Comparison of ENCODE assay signal across 14 mouse cellular contexts in the genomic region with DNA sequence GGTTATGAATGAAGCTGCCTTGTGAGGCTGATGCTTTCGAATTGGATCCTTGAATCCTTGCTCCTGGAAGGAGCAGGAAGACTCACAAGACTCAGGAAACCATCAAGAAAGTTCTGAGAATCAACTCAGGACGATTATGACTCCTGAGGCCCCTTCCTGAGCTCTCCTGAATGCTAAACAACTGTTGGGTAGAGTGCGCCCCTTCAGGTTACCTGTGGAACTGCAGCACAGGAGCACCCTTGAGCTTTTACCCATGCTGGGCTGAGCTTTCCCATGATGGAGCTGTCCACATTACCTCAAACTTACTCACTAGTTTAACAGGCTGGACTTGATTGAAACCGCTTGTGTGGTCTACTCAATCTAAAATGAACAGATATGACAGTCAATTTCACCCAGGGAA.
DNase-seq lines count a peak whose midpoint lies in the region; ATAC-seq and TF ChIP-seq lines count a peak whose summit lies in the region.
"Had no signal": no experiment of that assay in that cellular context is flagged by ENCODE, and none has a peak within 500 bp of the region (broad histone marks: within the 10 kb centered on the region; RNA-seq: fewer than 3 reads in every experiment).

No protein-coding gene starts in this region.

- no peak for ATAC-seq in CD4-positive, CD25-positive, alpha-beta regulatory T cell, adult 4 months
- ATAC-seq in liver, embryonic 14.5 days (ENCODE audit: insufficient read depth) = no peak

- peak; percentile 15 for DNase-seq in CD4-positive, CD25-positive, alpha-beta regulatory T cell, adult 2 months (ENCODE audit: low read depth, low spot score)
- peak in 1 of 2 experiments; percentile 11 for DNase-seq in left cerebral cortex, adult 2 months (ENCODE audit: extremely low spot score in 1 of 2, low spot score in 2 of 2)
- no peak for DNase-seq in left cerebral cortex, postnatal 36 days (ENCODE audit: low spot score in 2 of 2)
- DNase-seq in ZHBTc4 (ENCODE audit: low read depth, low spot score) = peak; percentile 69
- no peak for DNase-seq in liver, embryonic 14.5 days (ENCODE audit: low read depth in 3 of 3, low spot score in 3 of 3)
- no peak for DNase-seq in layer of hippocampus, postnatal 14 days (ENCODE audit: low spot score in 2 of 2)
- DNase-seq in frontal cortex, postnatal 10 days (ENCODE audit: low spot score in 2 of 2) = no peak
- DNase-seq: adrenal gland, postnatal 14 days; gastrocnemius, postnatal 25 days; liver, embryonic 13.5 days; right cerebral cortex, postnatal 4 days had no signal

- intact Hi-C loops in left cerebral cortex, adult 2 months (cut with DNase I) = no loop called here
- intact Hi-C loops in left cerebral cortex, postnatal 36 days (cut with DNase I) = no loop called here

- H3K36me3 ChIP-seq in liver, embryonic 14.5 days (replicated peaks; ENCODE audit: control insufficient read depth, insufficient read depth, low read depth) = no peaks in the 10 kb centered on the region
- H3K36me3 ChIP-seq: embryonic facial prominence, embryonic 15.5 days; liver, embryonic 13.5 days; midbrain, embryonic 12.5 days had no signal

- TF ChIP-seq EP300 in liver, embryonic 14.5 days (IDR thresholded peaks at IDR 0.05; ENCODE audit: low read depth) = no peak

- no peaks in the 10 kb centered on the region for H3K27me3 ChIP-seq in liver, embryonic 14.5 days (ENCODE audit: control insufficient read depth, insufficient read depth, low read length)
- H3K27me3 ChIP-seq: embryonic facial prominence, embryonic 15.5 days; liver, embryonic 13.5 days; midbrain, embryonic 12.5 days had no signal

- H3K4me3 ChIP-seq in left cerebral cortex, adult 2 months = no peak overlapping the region
- no peak overlapping the region for H3K4me3 ChIP-seq in liver, embryonic 14.5 days (ENCODE audit: insufficient read depth in 1 of 2, low read depth in 2 of 2, low read length in 2 of 2)
- H3K4me3 ChIP-seq: embryonic facial prominence, embryonic 15.5 days; liver, embryonic 13.5 days; midbrain, embryonic 12.5 days had no signal

- H3K4me1 ChIP-seq in liver, embryonic 14.5 days (replicated peaks; ENCODE audit: control insufficient read depth in 2 of 2, insufficient read depth in 2 of 2, low read length in 1 of 2) = no peaks in the 10 kb centered on the region
- H3K4me1 ChIP-seq: embryonic facial prominence, embryonic 15.5 days; liver, embryonic 13.5 days; midbrain, embryonic 12.5 days had no signal

- H3K9ac ChIP-seq in liver, embryonic 14.5 days (replicated peaks) = no peak overlapping the region
- H3K9ac ChIP-seq: embryonic facial prominence, embryonic 15.5 days; liver, embryonic 13.5 days; midbrain, embryonic 12.5 days had no signal

- WGBS in liver, embryonic 14.5 days (ENCODE audit: insufficient replicate concordance) = 25% methylated on average over 4 of the region's 4 CpGs

- peak; percentile 44 for TF ChIP-seq CTCF in left cerebral cortex, adult 2 months (IDR thresholded peaks at IDR 0.05)
- TF ChIP-seq CTCF in liver, embryonic 14.5 days (IDR thresholded peaks at IDR 0.05; ENCODE audit: low read depth) = peak; percentile 68

- H3K9me3 ChIP-seq in liver, embryonic 14.5 days (ENCODE audit: control insufficient read depth, low read length) = no peaks in the 10 kb centered on the region
- H3K9me3 ChIP-seq: embryonic facial prominence, embryonic 15.5 days; liver, embryonic 13.5 days; midbrain, embryonic 12.5 days had no signal

- H3K27ac ChIP-seq in left cerebral cortex, adult 2 months = no peak overlapping the region
- H3K27ac ChIP-seq in liver, embryonic 14.5 days = no peak overlapping the region
- H3K27ac ChIP-seq: embryonic facial prominence, embryonic 15.5 days; liver, embryonic 13.5 days; midbrain, embryonic 12.5 days had no signal

- no peak overlapping the region for H3K4me2 ChIP-seq in liver, embryonic 14.5 days (ENCODE audit: low read depth)
- H3K4me2 ChIP-seq: embryonic facial prominence, embryonic 15.5 days; liver, embryonic 13.5 days; midbrain, embryonic 12.5 days had no signal

Comparison
In these comparisons a context has a peak if more than half of its experiments do, and no peak if none do; other contexts are left out.
1. DNase-seq: peak in CD4-positive, CD25-positive, alpha-beta regulatory T cell, adult 2 months (single experiment) and ZHBTc4 (single experiment); none in left cerebral cortex, postnatal 36 days (0 of 2), liver, embryonic 14.5 days (0 of 3), layer of hippocampus, postnatal 14 days (0 of 2) and frontal cortex, postnatal 10 days (0 of 2).